Mouse (Mus musculus) kidney, embryonic 15.5 days (tissue): ENCODE measurements around the gene Opn4. TPM values are rescaled to one million over a fixed set of nuclear protein-coding genes. Genes with fewer than 3 reads are reported as not detected.

ENCODE experiments used
- ATAC-seq: fragments of 200-750 bp; cut with Nextera tagmentation; replicated peaks from 2 replicates; pipeline ENCODE4 v1.8.0; 2017; ENCODE audit warnings: moderate TSS enrichment; ENCODE audit not compliant: low FRiP score
- H3K27ac ChIP-seq: fragments of 300-500 bp; sonication (generic); 2 replicates; pipeline ENCODE4 v1.5.1; 2015; ENCODE audit warnings: mild to moderate bottlenecking, inconsistent platforms
- H3K27me3 ChIP-seq: fragments of 300-500 bp; sonication (generic); 2 replicates; pipeline ENCODE4 v1.6.1; 2015; ENCODE audit warnings: inconsistent platforms
- H3K36me3 ChIP-seq: fragments of 300-500 bp; sonication (generic); 2 replicates; pipeline ENCODE4 v1.6.1; 2015; ENCODE audit warnings: inconsistent platforms
- H3K4me1 ChIP-seq: fragments of 300-500 bp; sonication (generic); 2 replicates; pipeline ENCODE4 v1.6.1; 2015; ENCODE audit warnings: inconsistent platforms
- H3K4me2 ChIP-seq: fragments of 300-500 bp; sonication (generic); 2 replicates; pipeline ENCODE4 v1.6.1; 2015; ENCODE audit warnings: moderate library complexity, mild to moderate bottlenecking, inconsistent platforms
- H3K4me3 ChIP-seq: fragments of 300-500 bp; sonication (generic); replicated peaks from 2 replicates; pipeline ENCODE4 v1.5.1; 2015; ENCODE audit warnings: mild to moderate bottlenecking, inconsistent platforms
- H3K9ac ChIP-seq: fragments of 300-500 bp; sonication (generic); 2 replicates; pipeline ENCODE4 v1.6.1; 2015; ENCODE audit warnings: mild to moderate bottlenecking, inconsistent platforms
- H3K9me3 ChIP-seq: fragments of 300-500 bp; sonication (generic); replicated peaks from 2 replicates; pipeline ENCODE4 v1.6.1; 2016; ENCODE audit warnings: inconsistent platforms
- WGBS: fragments of 180-500 bp; shearing (Covaris S2); methylation state at CpG from one replicate; pipeline ENCODE4 v1.1.7; 2015; ENCODE audit warnings: mixed read lengths; 5-methylcytosine and 5-hydroxymethylcytosine counted together
- polyA plus RNA-seq: library from polyadenylated mRNA; unstranded; fragments of >200 nt; fragmentation: Nextera tagmentation; extraction: Ambion mirVana; gene quantifications from 2 replicates; pipeline ENCODE4 v1.2.1, GENCODE M21; 2015

Gene Opn4
- polyA plus RNA-seq, 1 experiment from 2014 or later, result 0.45 TPM

- H3K4me2 ChIP-seq, result no peak overlapping the region
- peak; percentile 77 for ATAC-seq
- no peaks in the 10 kb centered on the region for H3K36me3 ChIP-seq
- no peak overlapping the region for H3K4me3 ChIP-seq
- H3K27me3 ChIP-seq, result peaks cover 48% of the 10 kb centered on the region
- WGBS, result 2% methylated on average over 8 of the region's 8 CpGs
- peaks cover 16% of the 10 kb centered on the region for H3K4me1 ChIP-seq
- H3K9me3 ChIP-seq, result no peaks in the 10 kb centered on the region
- no peak overlapping the region for H3K27ac ChIP-seq
- no peak overlapping the region for H3K9ac ChIP-seq
Observed at GRCm38 (mm10) chr14:34616821-34617220, 16.9 kb upstream of the Opn4 start.

- Histone ChIP-seq H3K4me2 (no peak overlapping the region; the same call in 1 of the 2 replicates), H3K27ac (no peak overlapping the region), H3K9me3 (no peaks in the 10 kb centered on the region), H3K36me3 (no peaks in the 10 kb centered on the region), H3K4me1 (peaks cover 16% of the 10 kb centered on the region), H3K27me3 (peaks cover 48% of the 10 kb centered on the region), H3K9ac (no peak overlapping the region), H3K4me3 (no peak overlapping the region)
- ATAC-seq, result no peak
- WGBS, result 53% methylated on average over 4 of the region's 4 CpGs
Observed at GRCm38 (mm10) chr14:34615625-34616024, 15.7 kb upstream of the Opn4 start.

GRCm38 (mm10) chr14:34615082-34615481 lies 15.1 kb upstream of the Opn4 start:
- H3K27me3 ChIP-seq, result peaks cover 48% of the 10 kb centered on the region
- H3K4me3 ChIP-seq, result peak overlapping the region; percentile 24
- H3K4me2 ChIP-seq, result peak overlapping the region; percentile 57
- no peaks in the 10 kb centered on the region for H3K9me3 ChIP-seq
- no peak for ATAC-seq
- no peak overlapping the region for H3K27ac ChIP-seq
- H3K36me3 ChIP-seq, result no peaks in the 10 kb centered on the region
- H3K9ac ChIP-seq, result no peak overlapping the region
- 2% methylated on average over 13 of the region's 13 CpGs for WGBS
- H3K4me1 ChIP-seq, result peaks cover 16% of the 10 kb centered on the region

- peak overlapping the region; percentile 24 for H3K4me3 ChIP-seq
- H3K4me1 ChIP-seq, result peaks cover 16% of the 10 kb centered on the region
- peak overlapping the region; percentile 57 for H3K4me2 ChIP-seq
- peaks cover 48% of the 10 kb centered on the region for H3K27me3 ChIP-seq
- 11% methylated on average over 15 of the region's 15 CpGs for WGBS
- ATAC-seq, result no peak
- no peak overlapping the region for H3K9ac ChIP-seq
- H3K9me3 ChIP-seq, result no peaks in the 10 kb centered on the region
- H3K27ac ChIP-seq, result no peak overlapping the region
- no peaks in the 10 kb centered on the region for H3K36me3 ChIP-seq
Observed at GRCm38 (mm10) chr14:34614551-34614950, 14.6 kb upstream of the Opn4 start.

- Histone ChIP-seq H3K4me1 (peaks cover 12% of the 10 kb centered on the region), H3K27ac (no peak overlapping the region), H3K4me2 (no peak overlapping the region), H3K36me3 (no peaks in the 10 kb centered on the region), H3K9ac (no peak overlapping the region), H3K27me3 (peaks cover 49% of the 10 kb centered on the region), H3K9me3 (no peaks in the 10 kb centered on the region), H3K4me3 (no peak overlapping the region)
- 65% methylated on average over 6 of the region's 6 CpGs for WGBS
- no peak for ATAC-seq
Observed at GRCm38 (mm10) chr14:34613523-34613922, 13.6 kb upstream of the Opn4 start.

GRCm38 (mm10) chr14:34612222-34612621 lies 12.3 kb upstream of the Opn4 start:
- Histone ChIP-seq H3K36me3 (no peaks in the 10 kb centered on the region), H3K27me3 (peaks cover 48% of the 10 kb centered on the region), H3K27ac (no peak overlapping the region), H3K9ac (no peak overlapping the region), H3K9me3 (no peaks in the 10 kb centered on the region), H3K4me3 (no peak overlapping the region), H3K4me2 (no peak overlapping the region), H3K4me1 (peaks cover 11% of the 10 kb centered on the region)
- no peak for ATAC-seq
- WGBS, result 48% methylated on average over 4 of the region's 4 CpGs

- Histone ChIP-seq H3K27me3 (peaks cover 47% of the 10 kb centered on the region), H3K27ac (no peak overlapping the region), H3K4me1 (peaks cover 11% of the 10 kb centered on the region), H3K9me3 (no peaks in the 10 kb centered on the region), H3K36me3 (no peaks in the 10 kb centered on the region), H3K9ac (no peak overlapping the region), H3K4me3 (no peak overlapping the region), H3K4me2 (no peak overlapping the region)
- 98% methylated on average over 4 of the region's 4 CpGs for WGBS
- ATAC-seq, result no peak
Observed at GRCm38 (mm10) chr14:34611591-34611990, 11.6 kb upstream of the Opn4 start.

- H3K9me3 ChIP-seq, result no peaks in the 10 kb centered on the region
- ATAC-seq, result no peak
- no peak overlapping the region for H3K9ac ChIP-seq
- peaks cover under 1% of the 10 kb centered on the region; the same call in 1 of the 2 replicates for H3K27me3 ChIP-seq
- H3K4me3 ChIP-seq, result no peak overlapping the region
- no peak overlapping the region for H3K27ac ChIP-seq
- H3K4me2 ChIP-seq, result no peak overlapping the region
- no peaks in the 10 kb centered on the region for H3K4me1 ChIP-seq
- WGBS, result 79% methylated on average over 7 of the region's 7 CpGs
- no peaks in the 10 kb centered on the region for H3K36me3 ChIP-seq
Observed at GRCm38 (mm10) chr14:34601910-34602309, 2.0 kb upstream of the Opn4 start.

- ATAC-seq, result no peak
- H3K9me3 ChIP-seq, result no peaks in the 10 kb centered on the region
- WGBS, result 76% methylated on average over 17 of the region's 17 CpGs
- H3K36me3 ChIP-seq, result no peaks in the 10 kb centered on the region
- peaks cover 5% of the 10 kb centered on the region; the same call in 1 of the 2 replicates for H3K27me3 ChIP-seq
- no peak overlapping the region for H3K9ac ChIP-seq
- no peak overlapping the region for H3K27ac ChIP-seq
- no peak overlapping the region for H3K4me3 ChIP-seq
- no peak overlapping the region for H3K4me2 ChIP-seq
- peaks cover 8% of the 10 kb centered on the region; the same call in 1 of the 2 replicates for H3K4me1 ChIP-seq
Observed at GRCm38 (mm10) chr14:34595596-34596255, 4.2 kb downstream of the Opn4 start.

- Histone ChIP-seq H3K36me3 (no peaks in the 10 kb centered on the region), H3K4me3 (no peak overlapping the region), H3K4me1 (peaks cover 18% of the 10 kb centered on the region), H3K27me3 (0 out of 2 replicates have a peak, but pooled peaks cover 5% of the 10 kb centered on the region), H3K27ac (no peak overlapping the region), H3K4me2 (no peak overlapping the region), H3K9me3 (no peaks in the 10 kb centered on the region), H3K9ac (no peak overlapping the region)
- ATAC-seq, result no peak
- WGBS, result 61% methylated on average over 15 of the region's 15 CpGs
Observed at GRCm38 (mm10) chr14:34591741-34592535, 8.0 kb downstream of the Opn4 start.

- WGBS, result 66% methylated on average over 24 of the region's 24 CpGs
- no peak overlapping the region for H3K27ac ChIP-seq
- 0 out of 2 replicates have a peak, but pooled peaks cover 3% of the 10 kb centered on the region for H3K27me3 ChIP-seq
- H3K9me3 ChIP-seq, result no peaks in the 10 kb centered on the region
- H3K36me3 ChIP-seq, result no peaks in the 10 kb centered on the region
- ATAC-seq, result no peak
- H3K4me2 ChIP-seq, result no peak overlapping the region
- no peak overlapping the region for H3K9ac ChIP-seq
- peaks cover 18% of the 10 kb centered on the region for H3K4me1 ChIP-seq
- H3K4me3 ChIP-seq, result no peak overlapping the region
Observed at GRCm38 (mm10) chr14:34590743-34591675, 8.9 kb downstream of the Opn4 start.
